Mouse (Mus musculus): ENCODE measurements around the gene Gtpbp2.

The Gtpbp2 gene

GRCm38 (mm10) chr17:46152847-46153782, 7.7 kb upstream of the Gtpbp2 start, which contains the start of gene Mad2l1bp:
Gene Mad2l1bp (minus strand): TSS chr17:46153553.
- peak; percentile 86 for DNase-seq (ENCODE audit: low read depth, low spot score)

GRCm38 (mm10) chr17:46154336-46154735, 6.5 kb upstream of the Gtpbp2 start:
- no peak for DNase-seq (ENCODE audit: low read depth, low spot score)

GRCm38 (mm10) chr17:46156680-46157079, 4.2 kb upstream of the Gtpbp2 start:
- no peak for DNase-seq (ENCODE audit: low read depth, low spot score)

- no peak for DNase-seq (ENCODE audit: low read depth, low spot score)
These were observed 3.7 kb upstream of the Gtpbp2 start for GRCm38 (mm10) chr17:46157131-46157530.

GRCm38 (mm10) chr17:46159236-46159635, 1.6 kb upstream of the Gtpbp2 start:
- DNase-seq (ENCODE audit: low read depth, low spot score), result no peak

GRCm38 (mm10) chr17:46160090-46160662, 656 bp upstream of the Gtpbp2 start:
- DNase-seq (ENCODE audit: low read depth, low spot score), result no peak

GRCm38 (mm10) chr17:46161179-46161578, 347 bp downstream of the Gtpbp2 start:
- no peak for DNase-seq (ENCODE audit: low read depth, low spot score)

GRCm38 (mm10) chr17:46161710-46162109, 878 bp downstream of the Gtpbp2 start:
- DNase-seq (ENCODE audit: low read depth, low spot score), result no peak

- no peak for DNase-seq (ENCODE audit: low read depth, low spot score)
These were observed 1.7 kb downstream of the Gtpbp2 start for GRCm38 (mm10) chr17:46162551-46162950.

GRCm38 (mm10) chr17:46162951-46163421, 2.2 kb downstream of the Gtpbp2 start:
- DNase-seq (ENCODE audit: low read depth, low spot score), result no peak

- DNase-seq (ENCODE audit: low read depth, low spot score), result no peak
These were observed 3.5 kb downstream of the Gtpbp2 start for GRCm38 (mm10) chr17:46164301-46164700.

GRCm38 (mm10) chr17:46164791-46165190, 4.0 kb downstream of the Gtpbp2 start:
- DNase-seq (ENCODE audit: low read depth, low spot score), result no peak

GRCm38 (mm10) chr17:46165460-46165859, 4.6 kb downstream of the Gtpbp2 start:
- no peak for DNase-seq (ENCODE audit: low read depth, low spot score)

- no peak for DNase-seq (ENCODE audit: low read depth, low spot score)
These were observed 5.4 kb downstream of the Gtpbp2 start for GRCm38 (mm10) chr17:46166270-46166669.

- DNase-seq (ENCODE audit: low read depth, low spot score), result no peak
These were observed 6.2 kb downstream of the Gtpbp2 start for GRCm38 (mm10) chr17:46167014-46167413.

- DNase-seq (ENCODE audit: low read depth, low spot score), result no peak
These were observed 7.5 kb downstream of the Gtpbp2 start for GRCm38 (mm10) chr17:46168318-46168717.

GRCm38 (mm10) chr17:46168768-46169167, 7.9 kb downstream of the Gtpbp2 start:
- no peak for DNase-seq (ENCODE audit: low read depth, low spot score)

GRCm38 (mm10) chr17:46170538-46170937, 9.7 kb downstream of the Gtpbp2 start:
- no peak for DNase-seq (ENCODE audit: low read depth, low spot score)

- DNase-seq (ENCODE audit: low read depth, low spot score), result no peak
These were observed 21.4 kb downstream of the Gtpbp2 start for GRCm38 (mm10) chr17:46182273-46182672.

GRCm38 (mm10) chr17:46188829-46189228, 28.0 kb downstream of the Gtpbp2 start:
- no peak for DNase-seq (ENCODE audit: low read depth, low spot score)

- no peak for DNase-seq (ENCODE audit: low read depth, low spot score)
These were observed 40.3 kb downstream of the Gtpbp2 start for GRCm38 (mm10) chr17:46201151-46201550.

GRCm38 (mm10) chr17:46202421-46203071, 41.7 kb downstream of the Gtpbp2 start, which contains the start of the genes Polh and Xpo5:
Gene Polh (minus strand): TSS chr17:46202645.
Gene Xpo5 (plus strand): TSS chr17:46202782.
- DNase-seq (ENCODE audit: low read depth, low spot score), result peak; percentile 91
